ENCODE assay signal across 8 mouse cellular contexts in genomic region chr11:61409051-61409450, GRCm38 (mm10). TPM values are rescaled to one million over a fixed set of nuclear protein-coding genes. Genes with fewer than 3 reads are reported as not detected.
DNase-seq lines count a peak whose midpoint lies in the region; ATAC-seq and TF ChIP-seq lines count a peak whose summit lies in the region.

No protein-coding gene starts in this region.

- WGBS in heart, embryonic 14.5 days = 15% methylated on average over 3 of the region's 3 CpGs
- 28% methylated on average over 3 of the region's 3 CpGs for WGBS in limb, embryonic 13.5 days
- WGBS in neural tube, embryonic 12.5 days = 20% methylated on average over 3 of the region's 3 CpGs

- no peak overlapping the region for H3K27ac ChIP-seq in heart, embryonic 14.5 days (replicated peaks in 1 of 2; ENCODE audit: control insufficient read depth in 1 of 2, insufficient read depth in 1 of 2, low read depth in 2 of 2, low read length in 2 of 2)
- H3K27ac ChIP-seq in limb, embryonic 13.5 days = no peak overlapping the region
- H3K27ac ChIP-seq in neural tube, embryonic 12.5 days = no peak overlapping the region

- DNase-seq in Patski (ENCODE audit: low read depth, low spot score) = no peak
- DNase-seq in c-Kit-positive CD71-positive TER-119-positive erythroid progenitor cells, embryonic 14.5 days (ENCODE audit: low spot score) = no peak
- no peak for DNase-seq in thymus, postnatal 14 days
- DNase-seq in right cerebral cortex, adult 18-20 months = no peak

- H3ac ChIP-seq in C2C12 (ENCODE audit: control insufficient read depth, insufficient read length, low read depth) = no peak overlapping the region

- TF ChIP-seq CTCF in C2C12 (IDR thresholded peaks at IDR 0.05; ENCODE audit: control insufficient read depth, insufficient read depth, insufficient read length) = no peak
- TF ChIP-seq CTCF in Patski (IDR thresholded peaks at IDR 0.05) = peak; percentile 29

- H3K4me3 ChIP-seq in C2C12 (ENCODE audit: insufficient read depth, poor library complexity, severe bottlenecking) = peak overlapping the region; percentile 62
- H3K4me3 ChIP-seq in heart, embryonic 14.5 days (ENCODE audit: control insufficient read depth in 1 of 2, insufficient read depth in 1 of 2, low read depth in 1 of 2, low read length in 2 of 2) = peak overlapping the region in 1 of 2 experiments; percentile 84; a peak in 2 of 4 replicates
- H3K4me3 ChIP-seq in limb, embryonic 13.5 days = peak overlapping the region; percentile 76
- peak overlapping the region; percentile 72; the same call in 1 of the 2 replicates for H3K4me3 ChIP-seq in neural tube, embryonic 12.5 days

- 0 out of 4 replicates have a peak, but pooled peaks cover 0 to 2% of the 10 kb centered on the region in 2 experiments for H3K4me1 ChIP-seq in heart, embryonic 14.5 days (ENCODE audit: control insufficient read depth in 2 of 2, insufficient read depth in 2 of 2, low read length in 2 of 2)
- peaks cover 4% of the 10 kb centered on the region; the same call in 1 of the 2 replicates for H3K4me1 ChIP-seq in limb, embryonic 13.5 days
- H3K4me1 ChIP-seq in neural tube, embryonic 12.5 days = no peaks in the 10 kb centered on the region

- peak overlapping the region; percentile 84; the same call in 1 of the 2 replicates for H3K9ac ChIP-seq in heart, embryonic 14.5 days (ENCODE audit: low read length)
- no peak overlapping the region for H3K9ac ChIP-seq in limb, embryonic 13.5 days
- H3K9ac ChIP-seq in neural tube, embryonic 12.5 days = no peak overlapping the region

- H3K27me3 ChIP-seq in C2C12 (ENCODE audit: control insufficient read depth, insufficient read depth, insufficient read length) = no peaks in the 10 kb centered on the region
- no peaks in the 10 kb centered on the region for H3K27me3 ChIP-seq in Patski
- H3K27me3 ChIP-seq in heart, embryonic 14.5 days (ENCODE audit: control insufficient read depth, insufficient read depth, low read length) = no peaks in the 10 kb centered on the region
- peaks cover 10% of the 10 kb centered on the region; the same call in 1 of the 2 replicates for H3K27me3 ChIP-seq in limb, embryonic 13.5 days
- H3K27me3 ChIP-seq in neural tube, embryonic 12.5 days (replicated peaks) = no peaks in the 10 kb centered on the region

- CTCF ChIA-PET in Patski (lab: Charles Lee) = no interaction called here

- H3K79me2 ChIP-seq in C2C12 (ENCODE audit: control insufficient read depth, insufficient read depth) = no peaks in the 10 kb centered on the region

- H3K79me3 ChIP-seq in C2C12 (ENCODE audit: low read depth) = no peaks in the 10 kb centered on the region

- in situ Hi-C loops in Patski (cut with MboI; ENCODE audit: low pct_unique_long_range_greater_than_20kb) = loop anchor here (10.0 kb wide), 1 partner anchor 304 kb away; no protein-coding TSS in a partner anchor

- POLR2A ChIA-PET in Patski (lab: Charles Lee) = no interaction called here

- peak overlapping the region; percentile 72 for H3K4me2 ChIP-seq in heart, embryonic 14.5 days (ENCODE audit: low read length)
- H3K4me2 ChIP-seq in limb, embryonic 13.5 days (replicated peaks) = peak overlapping the region; percentile 64
- peak overlapping the region; percentile 61 for H3K4me2 ChIP-seq in neural tube, embryonic 12.5 days (replicated peaks)

- ATAC-seq in Patski = no peak
- ATAC-seq in heart, embryonic 14.5 days (ENCODE audit: insufficient number of reproducible peaks, insufficient read depth, low FRiP score, low read depth) = no peak
- no peak for ATAC-seq in limb, embryonic 13.5 days (ENCODE audit: low FRiP score, low read depth)
- ATAC-seq in neural tube, embryonic 12.5 days (ENCODE audit: low FRiP score, low read depth) = no peak

- no peaks in the 10 kb centered on the region for H3K36me3 ChIP-seq in C2C12 (ENCODE audit: control insufficient read depth, insufficient read depth)
- H3K36me3 ChIP-seq in heart, embryonic 14.5 days (ENCODE audit: control insufficient read depth, insufficient read depth, low read length) = no peaks in the 10 kb centered on the region
- no peaks in the 10 kb centered on the region for H3K36me3 ChIP-seq in limb, embryonic 13.5 days
- no peaks in the 10 kb centered on the region for H3K36me3 ChIP-seq in neural tube, embryonic 12.5 days

- H3K9me3 ChIP-seq in heart, embryonic 14.5 days (ENCODE audit: control insufficient read depth, low read length) = no peaks in the 10 kb centered on the region
- H3K9me3 ChIP-seq in limb, embryonic 13.5 days = no peaks in the 10 kb centered on the region
- H3K9me3 ChIP-seq in neural tube, embryonic 12.5 days = no peaks in the 10 kb centered on the region

TF ChIP-seq in C2C12, 6 proteins besides CTCF, POLR2A, EP300 and RAD21:
- TF ChIP-seq MYOG (IDR thresholded peaks at IDR 0.05; ENCODE audit: control insufficient read depth, extremely low read depth, insufficient read length) = no peak
- TF ChIP-seq MYOD1 (IDR thresholded peaks at IDR 0.05; ENCODE audit: control insufficient read depth, insufficient read length, low read depth) = no peak
- TF ChIP-seq CEBPB (IDR thresholded peaks at IDR 0.05; ENCODE audit: low read depth) = no peak
- TF ChIP-seq MAX (IDR thresholded peaks at IDR 0.05) = no peak
- no peak for TF ChIP-seq USF1 (IDR thresholded peaks at IDR 0.05; ENCODE audit: low read depth)
- no peak for TF ChIP-seq FOSL1 (IDR thresholded peaks at IDR 0.05; ENCODE audit: insufficient read depth, low read length, poor library complexity, severe bottlenecking)

RNA-seq across cellular contexts. Expression of gene Slc47a1, which starts 30.9 kb away (rescaled TPM):
- 0.02 TPM for polyA plus RNA-seq in C2C12 (2012; fragmentation: generic; extraction: Trizol)
- polyA plus RNA-seq in Patski (2021) = 0.09 TPM
- polyA plus RNA-seq in heart, embryonic 14.5 days (2014; fragmentation: Nextera tagmentation; extraction: Ambion mirVana) = 22.0 and 25.3 TPM in 2 replicates
- 0.36 and 0.50 TPM in 2 replicates for polyA plus RNA-seq in limb, embryonic 13.5 days (2015; fragmentation: Nextera tagmentation; extraction: Ambion mirVana)
- polyA plus RNA-seq in neural tube, embryonic 12.5 days (2016; fragmentation: Nextera tagmentation; extraction: Ambion mirVana) = 0.06 and 0.17 TPM in 2 replicates

RNA-seq across cellular contexts. Expression of gene Rnf112, which starts 44.9 kb away (rescaled TPM):
- polyA plus RNA-seq in C2C12 (2012; fragmentation: generic; extraction: Trizol) = not detected
- polyA plus RNA-seq in Patski (2021) = not detected
- 0.15 TPM in 1 of 2 replicates, not detected in the other for polyA plus RNA-seq in heart, embryonic 14.5 days (2014; fragmentation: Nextera tagmentation; extraction: Ambion mirVana)
- polyA plus RNA-seq in limb, embryonic 13.5 days (2015; fragmentation: Nextera tagmentation; extraction: Ambion mirVana) = 0.60 and 0.61 TPM in 2 replicates
- 8.9 and 9.2 TPM in 2 replicates for polyA plus RNA-seq in neural tube, embryonic 12.5 days (2016; fragmentation: Nextera tagmentation; extraction: Ambion mirVana)

Comparison
In these comparisons a context has a peak if more than half of its experiments do, and no peak if none do; other contexts are left out.
1. RNA of gene Slc47a1, which starts 30.9 kb away (polyA plus RNA-seq): 22.0 to 25.3 TPM in heart, embryonic 14.5 days; 0.36 to 0.50 TPM in limb, embryonic 13.5 days, 0.09 TPM in Patski (single experiment), 0.06 to 0.17 TPM in neural tube, embryonic 12.5 days and 0.02 TPM in C2C12 (single experiment); every median in the first group is over 10 times any median in the second.
2. Peak in every context shown above with its lines, with median percentiles within 50 percentile points of each other: H3K4me2 ChIP-seq.